Mouse (Mus musculus): Measurements from ENCODE around the gene Fcrla. TPM values are rescaled to one million over a fixed set of nuclear protein-coding genes. Genes with fewer than 3 reads are reported as not detected.
"Not testable (repeated sequence)": the region's sequence is repeated elsewhere in the genome, so short reads cannot be mapped to it uniquely, and the experiment has no call there.

Fcrla gene
- total RNA-seq (2012; rRNA removed) = not detected in 2 replicates

- in situ Hi-C loops (cut with MboI; ENCODE audit: low sequenced_read_pairs in 2 of 2, unreplicated experiment in 2 of 2) = no loop called here
- DNase-seq (ENCODE audit: low read depth, low spot score) = no peak
- Histone ChIP-seq H3K4me3 (ENCODE audit: insufficient read depth in 1 of 2, low read depth in 1 of 2, low read length in 2 of 2, poor library complexity in 1 of 2, severe bottlenecking in 1 of 2) (no peak within 1 kb of the TSS), H3K27ac (ENCODE audit: insufficient read depth, low read depth, low read length, poor library complexity, severe bottlenecking) (no peak within 1 kb of the TSS), H3K9ac (ENCODE audit: insufficient read depth, low read depth, low read length, poor library complexity, severe bottlenecking) (no peak within 1 kb of the TSS), H3K36me3 (ENCODE audit: control insufficient read depth, insufficient read depth, low read length, poor library complexity, severe bottlenecking) (no peaks in the 10 kb centered on the region), H3K9me3 (ENCODE audit: control insufficient read depth, insufficient read depth, low read depth, low read length) (no peaks in the 10 kb centered on the region), H3K4me1 (ENCODE audit: control insufficient read depth in 2 of 2, insufficient read depth in 2 of 2, low read length in 2 of 2, poor library complexity in 1 of 2) (no peaks in the 10 kb centered on the region)
- TF ChIP-seq ZC3H11A (IDR thresholded peaks at IDR 0.05; ENCODE audit: borderline replicate concordance, low read depth, low read length) = no peak
- no peak for TF ChIP-seq HCFC1 (IDR thresholded peaks at IDR 0.05; ENCODE audit: borderline replicate concordance, insufficient read depth, low read length)
- TF ChIP-seq ZNF384 (IDR thresholded peaks at IDR 0.05; ENCODE audit: low read depth, low read length) = no peak
- no peak for TF ChIP-seq CHD2 (IDR thresholded peaks at IDR 0.05; ENCODE audit: low read depth, low read length)
- no peak for TF ChIP-seq MAFK (IDR thresholded peaks at IDR 0.05; ENCODE audit: insufficient read depth, low read depth, low read length)
Measured at GRCm38 (mm10) chr1:170927378-170927777, at the start of gene Fcrla. Gene Fcrla, minus strand, starts transcription at chr1:170927583.

GRCm38 (mm10) chr1:170976447-170976846, 49.1 kb upstream of the Fcrla start, which contains the start of gene Fcgr2b:
Gene Fcgr2b, minus strand, starts transcription at chr1:170976547.
- Histone ChIP-seq H3K4me1 (ENCODE audit: control insufficient read depth in 2 of 2, insufficient read depth in 2 of 2, low read length in 2 of 2, poor library complexity in 1 of 2) (peaks cover 0 to 8% of the 10 kb centered on the region in 2 experiments; a peak in 2 of 4 replicates), H3K9me3 (ENCODE audit: control insufficient read depth, insufficient read depth, low read depth, low read length) (no peaks in the 10 kb centered on the region), H3K36me3 (ENCODE audit: control insufficient read depth, insufficient read depth, low read length, poor library complexity, severe bottlenecking) (no peaks in the 10 kb centered on the region), H3K9ac (ENCODE audit: insufficient read depth, low read depth, low read length, poor library complexity, severe bottlenecking) (no peak within 1 kb of the TSS; the same call in 1 of the 2 replicates), H3K4me3 (ENCODE audit: insufficient read depth in 1 of 2, low read depth in 1 of 2, low read length in 2 of 2, poor library complexity in 1 of 2, severe bottlenecking in 1 of 2) (no peak within 1 kb of the TSS), H3K27ac (ENCODE audit: insufficient read depth, low read depth, low read length, poor library complexity, severe bottlenecking) (no peak within 1 kb of the TSS)
- in situ Hi-C loops (cut with MboI; ENCODE audit: low sequenced_read_pairs in 2 of 2, unreplicated experiment in 2 of 2) = loop anchor here in 1 of 2 experiments (25.0 kb wide), 1 partner anchor 89 kb away; the partner anchor contains the start of genes Dusp12 and Gm26620
- no peak for TF ChIP-seq MAFK (IDR thresholded peaks at IDR 0.05; ENCODE audit: insufficient read depth, low read depth, low read length)
- TF ChIP-seq ZNF384 (IDR thresholded peaks at IDR 0.05; ENCODE audit: low read depth, low read length) = no peak
- TF ChIP-seq ZC3H11A (IDR thresholded peaks at IDR 0.05; ENCODE audit: borderline replicate concordance, low read depth, low read length) = no peak
- no peak for TF ChIP-seq HCFC1 (IDR thresholded peaks at IDR 0.05; ENCODE audit: borderline replicate concordance, insufficient read depth, low read length)
- TF ChIP-seq CHD2 (IDR thresholded peaks at IDR 0.05; ENCODE audit: low read depth, low read length) = no peak
- DNase-seq (ENCODE audit: low read depth, low spot score) = no peak

DNA sequence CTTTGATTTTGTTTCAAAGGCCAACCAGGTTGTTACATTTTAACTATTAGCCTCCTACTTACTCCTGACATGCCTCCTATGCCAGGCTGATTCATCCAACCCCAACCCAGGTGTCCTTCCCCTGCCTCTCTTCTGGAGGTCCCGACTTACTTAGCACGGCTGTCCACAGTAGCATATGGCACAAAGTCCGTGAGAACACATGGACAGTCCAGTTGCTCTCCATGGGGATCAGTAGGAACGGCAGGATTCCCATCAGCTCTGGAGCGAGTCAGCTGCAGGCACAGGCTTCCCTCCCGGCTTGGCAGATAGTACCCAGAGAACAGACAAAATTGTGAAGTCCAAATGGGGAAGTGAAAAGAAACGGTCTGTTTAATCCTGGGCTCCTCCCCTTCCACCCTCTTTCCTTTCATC, 48.4 kb upstream of the Fcrla start:
- Histone ChIP-seq H3K4me3 (ENCODE audit: insufficient read depth in 1 of 2, low read depth in 1 of 2, low read length in 2 of 2, poor library complexity in 1 of 2, severe bottlenecking in 1 of 2) (no peak overlapping the region), H3K27ac (ENCODE audit: insufficient read depth, low read depth, low read length, poor library complexity, severe bottlenecking) (no peak overlapping the region), H3K9ac (ENCODE audit: insufficient read depth, low read depth, low read length, poor library complexity, severe bottlenecking) (no peak overlapping the region), H3K9me3 (ENCODE audit: control insufficient read depth, insufficient read depth, low read depth, low read length) (no peaks in the 10 kb centered on the region), H3K4me1 (ENCODE audit: control insufficient read depth in 2 of 2, insufficient read depth in 2 of 2, low read length in 2 of 2, poor library complexity in 1 of 2) (peaks cover 0 to 8% of the 10 kb centered on the region in 2 experiments; a peak in 2 of 4 replicates), H3K36me3 (ENCODE audit: control insufficient read depth, insufficient read depth, low read length, poor library complexity, severe bottlenecking) (no peaks in the 10 kb centered on the region)
- TF ChIP-seq HCFC1 (IDR thresholded peaks at IDR 0.05; ENCODE audit: borderline replicate concordance, insufficient read depth, low read length) (no peak), ZNF384 (IDR thresholded peaks at IDR 0.05; ENCODE audit: low read depth, low read length) (no peak), MAFK (IDR thresholded peaks at IDR 0.05; ENCODE audit: insufficient read depth, low read depth, low read length) (no peak), CHD2 (IDR thresholded peaks at IDR 0.05; ENCODE audit: low read depth, low read length) (no peak), ZC3H11A (IDR thresholded peaks at IDR 0.05; ENCODE audit: borderline replicate concordance, low read depth, low read length) (no peak)
- in situ Hi-C loops (cut with MboI; ENCODE audit: low sequenced_read_pairs in 2 of 2, unreplicated experiment in 2 of 2) = loop anchor here in 1 of 2 experiments (25.0 kb wide), 1 partner anchor 88 kb away; the partner anchor contains the start of genes Dusp12 and Gm26620
- DNase-seq (ENCODE audit: low read depth, low spot score) = no peak

DNA sequence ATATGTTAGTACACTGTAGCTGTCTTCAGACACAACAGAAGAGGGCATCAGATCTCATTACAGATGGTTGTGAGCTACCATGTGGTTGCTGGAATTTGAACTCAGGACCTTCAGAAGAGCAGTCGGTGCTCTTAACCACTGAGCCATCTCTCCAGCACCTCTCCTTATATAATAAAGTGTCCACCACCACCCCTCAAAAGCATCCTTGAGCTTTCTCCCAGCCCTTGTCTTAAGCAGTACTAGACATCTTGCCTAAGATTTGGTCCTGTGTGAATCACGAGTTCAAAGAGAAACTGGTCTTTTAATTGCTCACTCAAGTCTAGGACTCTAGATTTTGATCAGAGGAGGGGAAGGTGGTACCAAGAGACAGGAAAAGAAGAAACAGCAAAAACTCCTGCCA, 48.0 kb upstream of the Fcrla start:
- H3K4me1 ChIP-seq (ENCODE audit: control insufficient read depth in 2 of 2, insufficient read depth in 2 of 2, low read length in 2 of 2, poor library complexity in 1 of 2); H3K27ac ChIP-seq (ENCODE audit: insufficient read depth, low read depth, low read length, poor library complexity, severe bottlenecking); H3K9me3 ChIP-seq (ENCODE audit: control insufficient read depth, insufficient read depth, low read depth, low read length); H3K4me3 ChIP-seq (ENCODE audit: insufficient read depth in 1 of 2, low read depth in 1 of 2, low read length in 2 of 2, poor library complexity in 1 of 2, severe bottlenecking in 1 of 2); H3K9ac ChIP-seq (ENCODE audit: insufficient read depth, low read depth, low read length, poor library complexity, severe bottlenecking); H3K36me3 ChIP-seq (ENCODE audit: control insufficient read depth, insufficient read depth, low read length, poor library complexity, severe bottlenecking); DNase-seq (ENCODE audit: low read depth, low spot score): not testable (repeated sequence)
- in situ Hi-C loops (cut with MboI; ENCODE audit: low sequenced_read_pairs in 2 of 2, unreplicated experiment in 2 of 2) = loop anchor here in 1 of 2 experiments (25.0 kb wide), 1 partner anchor 88 kb away; the partner anchor contains the start of genes Dusp12 and Gm26620

DNA sequence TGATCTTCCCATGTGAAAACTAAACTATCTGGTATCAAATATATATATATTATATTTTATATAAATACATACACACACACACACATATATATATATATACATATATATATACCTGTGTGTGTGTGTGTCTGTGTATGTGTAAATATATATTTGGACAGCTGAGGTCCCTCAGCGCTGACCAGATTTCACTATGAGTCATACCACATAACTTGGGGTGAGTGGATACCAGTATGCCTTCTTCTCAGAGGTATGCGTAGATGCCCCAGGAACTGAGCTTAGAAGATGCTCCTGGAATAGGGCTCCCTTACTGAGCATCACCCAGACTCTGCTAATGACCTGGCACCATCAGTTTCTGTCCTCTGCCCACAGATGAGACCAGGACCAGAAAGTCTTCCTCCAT, 47.4 kb upstream of the Fcrla start:
- no peak overlapping the region for H3K27ac ChIP-seq (ENCODE audit: insufficient read depth, low read depth, low read length, poor library complexity, severe bottlenecking)
- no peak overlapping the region for H3K4me3 ChIP-seq (ENCODE audit: insufficient read depth in 1 of 2, low read depth in 1 of 2, low read length in 2 of 2, poor library complexity in 1 of 2, severe bottlenecking in 1 of 2)
- DNase-seq (ENCODE audit: low read depth, low spot score) = no peak
- H3K9me3 ChIP-seq (ENCODE audit: control insufficient read depth, insufficient read depth, low read depth, low read length) = no peaks in the 10 kb centered on the region
- H3K9ac ChIP-seq (ENCODE audit: insufficient read depth, low read depth, low read length, poor library complexity, severe bottlenecking) = no peak overlapping the region
- in situ Hi-C loops (cut with MboI; ENCODE audit: low sequenced_read_pairs in 2 of 2, unreplicated experiment in 2 of 2) = loop anchor here in 1 of 2 experiments (25.0 kb wide), 1 partner anchor 87 kb away; the partner anchor contains the start of genes Dusp12 and Gm26620
- H3K36me3 ChIP-seq (ENCODE audit: control insufficient read depth, insufficient read depth, low read length, poor library complexity, severe bottlenecking) = no peaks in the 10 kb centered on the region
- H3K4me1 ChIP-seq (ENCODE audit: control insufficient read depth in 2 of 2, insufficient read depth in 2 of 2, low read length in 2 of 2, poor library complexity in 1 of 2) = peaks cover 0 to 8% of the 10 kb centered on the region in 2 experiments; a peak in 2 of 4 replicates
- TF ChIP-seq ZC3H11A (IDR thresholded peaks at IDR 0.05; ENCODE audit: borderline replicate concordance, low read depth, low read length) (no peak), HCFC1 (IDR thresholded peaks at IDR 0.05; ENCODE audit: borderline replicate concordance, insufficient read depth, low read length) (no peak), ZNF384 (IDR thresholded peaks at IDR 0.05; ENCODE audit: low read depth, low read length) (no peak), CHD2 (IDR thresholded peaks at IDR 0.05; ENCODE audit: low read depth, low read length) (no peak), MAFK (IDR thresholded peaks at IDR 0.05; ENCODE audit: insufficient read depth, low read depth, low read length) (no peak)

Measured in ES-E14 (cell line).